Mouse (Mus musculus): ENCODE measurements at regions not wholly inside any gene's neighbourhood (a gene's known extent, or its start where the extent isn't known, plus 50 kb on each side); places are given as distances from the start of the nearest gene placed in this dataset.

DNA sequence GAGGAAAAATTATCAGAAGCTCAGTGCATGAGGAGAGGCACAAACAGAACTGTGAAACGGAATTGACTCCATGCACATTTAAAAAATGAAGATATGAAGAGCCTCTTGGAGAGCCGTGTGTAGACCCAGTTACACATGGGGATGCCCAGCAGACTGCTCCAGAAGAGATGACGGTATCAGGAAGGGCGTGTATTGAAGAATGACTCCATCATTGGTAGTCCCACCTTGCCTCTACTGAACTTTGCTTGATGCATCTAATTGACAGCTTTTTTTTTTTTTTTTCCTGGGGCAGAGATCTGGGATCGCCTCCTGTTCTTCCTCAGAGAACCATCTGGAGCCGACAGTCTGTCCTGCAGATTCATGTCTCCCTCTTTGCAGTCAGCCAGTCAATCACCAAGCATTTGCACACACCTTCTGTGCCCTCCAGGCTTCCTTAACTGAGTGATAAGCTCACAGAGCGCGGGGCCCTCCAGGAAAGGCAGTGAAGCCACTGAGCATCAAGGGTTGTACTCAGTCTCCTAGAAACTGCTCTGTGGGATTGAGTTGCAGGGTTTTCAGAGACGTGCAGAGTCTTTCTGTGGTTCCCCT, 57.6 kb upstream of the D1Pas1 start:
- DNase-seq: no peak

GRCm38 (mm10) chr1:186909073-186909472, 58.1 kb upstream of the D1Pas1 start:
- no peak for DNase-seq

DNA sequence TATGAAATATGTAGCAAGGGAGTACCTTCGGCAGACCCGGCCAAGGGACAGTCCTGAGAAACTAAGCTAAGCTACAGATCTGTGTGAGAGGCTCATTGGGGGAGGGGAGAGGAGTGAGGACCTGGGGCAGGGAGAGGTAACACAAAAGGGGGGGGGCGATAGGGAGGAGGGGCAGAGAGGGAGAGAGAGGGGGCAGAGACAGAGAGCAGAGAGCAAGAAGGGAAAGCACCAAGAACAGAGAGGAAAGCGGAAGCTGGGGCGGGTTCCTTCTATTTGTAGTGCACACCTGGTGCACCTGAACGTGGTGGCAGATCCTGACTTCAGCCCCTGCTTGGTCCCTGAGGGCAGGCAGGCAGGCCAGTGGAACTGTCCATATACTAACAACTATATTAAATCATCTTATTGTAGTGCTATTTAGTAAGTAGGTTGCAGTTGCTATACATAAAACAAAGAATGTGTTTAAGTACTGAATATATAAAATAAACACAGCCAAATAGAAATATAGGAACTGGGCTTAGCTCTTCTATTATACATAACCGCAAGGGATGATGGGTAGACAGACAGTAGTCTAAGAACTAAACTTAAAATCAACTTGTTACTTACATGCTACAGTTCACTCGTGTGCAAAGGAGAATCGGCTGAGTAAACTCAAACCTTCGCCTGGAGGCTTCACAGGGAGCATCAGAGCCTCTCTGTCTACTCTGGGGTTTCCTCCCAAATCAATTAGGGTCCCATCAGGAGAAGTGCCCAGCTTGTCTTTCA, 59.6 kb upstream of the D1Pas1 start:
- no peak for DNase-seq

- DNase-seq: no peak
Observed at GRCm38 (mm10) chr1:186905942-186906341, 61.3 kb upstream of the D1Pas1 start.

GRCm38 (mm10) chr1:186901548-186901947, 65.7 kb upstream of the D1Pas1 start:
- DNase-seq: no peak

GRCm38 (mm10) chr1:186898203-186898602, 69.0 kb upstream of the D1Pas1 start:
- DNase-seq: no peak

DNA sequence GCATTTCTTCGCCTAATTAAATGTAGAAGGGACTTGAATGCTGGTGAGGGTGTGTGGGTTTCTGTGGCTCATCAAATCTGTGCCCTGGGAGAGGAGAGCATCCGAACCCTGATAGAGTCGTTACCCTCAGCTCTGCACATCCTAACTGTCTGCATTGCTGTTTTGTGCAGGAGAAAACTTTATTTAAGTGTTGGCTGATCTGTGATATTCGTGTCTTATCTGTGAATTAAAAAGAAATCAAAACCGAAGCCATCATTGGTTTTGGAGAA, 77.7 kb upstream of the D1Pas1 start:
- no peak for DNase-seq

DNA sequence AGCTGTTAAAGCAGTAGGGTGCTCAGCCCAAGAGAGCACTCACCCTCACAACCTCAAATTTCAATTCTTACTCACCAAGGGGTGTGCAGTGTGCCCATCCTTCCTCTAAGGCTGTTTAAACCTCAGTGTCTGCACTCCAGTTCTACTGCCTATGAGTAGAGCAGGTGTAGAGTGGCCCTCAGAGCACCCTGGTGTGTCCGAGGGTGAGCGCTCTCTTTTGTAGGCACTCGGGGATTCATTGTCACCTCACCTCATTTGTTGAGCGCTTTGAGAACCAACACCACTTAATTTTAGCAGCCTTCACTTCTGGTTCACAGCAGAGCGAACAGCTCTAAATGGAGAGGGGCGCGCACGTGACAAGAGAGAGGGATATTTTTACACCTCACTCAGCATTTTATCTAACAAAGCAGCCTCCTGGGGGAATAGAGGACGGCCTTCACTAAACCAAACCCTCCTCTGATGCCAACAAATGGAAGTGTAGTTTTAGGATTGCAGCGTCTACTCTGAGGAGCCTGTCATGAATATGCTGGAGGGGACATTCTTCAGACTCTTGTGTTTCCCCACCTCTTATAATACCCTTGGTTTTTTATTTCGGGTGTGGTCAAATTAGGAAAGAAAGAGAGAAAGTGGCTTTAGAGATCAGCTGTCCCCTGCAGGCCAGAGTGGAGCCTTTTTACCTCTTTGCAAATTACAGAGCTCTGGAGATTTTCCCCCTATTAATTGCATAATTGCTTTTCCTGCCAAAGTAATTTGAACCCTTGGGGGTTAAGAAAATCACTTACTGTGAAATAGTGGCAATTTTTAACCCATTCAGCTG, 78.2 kb upstream of the D1Pas1 start:
- no peak for DNase-seq

- DNase-seq: peak in 1 of 2 experiments; percentile 4
Observed at GRCm38 (mm10) chr1:186887127-186887526, 80.1 kb upstream of the D1Pas1 start.

- DNase-seq: no peak
Observed at GRCm38 (mm10) chr1:186880391-186880790, 86.8 kb upstream of the D1Pas1 start.

- DNase-seq: no peak
Observed at GRCm38 (mm10) chr1:186860608-186861444, 106.4 kb upstream of the D1Pas1 start.

- no peak for DNase-seq
Observed at GRCm38 (mm10) chr1:186858285-186858684, 108.9 kb upstream of the D1Pas1 start.

DNA sequence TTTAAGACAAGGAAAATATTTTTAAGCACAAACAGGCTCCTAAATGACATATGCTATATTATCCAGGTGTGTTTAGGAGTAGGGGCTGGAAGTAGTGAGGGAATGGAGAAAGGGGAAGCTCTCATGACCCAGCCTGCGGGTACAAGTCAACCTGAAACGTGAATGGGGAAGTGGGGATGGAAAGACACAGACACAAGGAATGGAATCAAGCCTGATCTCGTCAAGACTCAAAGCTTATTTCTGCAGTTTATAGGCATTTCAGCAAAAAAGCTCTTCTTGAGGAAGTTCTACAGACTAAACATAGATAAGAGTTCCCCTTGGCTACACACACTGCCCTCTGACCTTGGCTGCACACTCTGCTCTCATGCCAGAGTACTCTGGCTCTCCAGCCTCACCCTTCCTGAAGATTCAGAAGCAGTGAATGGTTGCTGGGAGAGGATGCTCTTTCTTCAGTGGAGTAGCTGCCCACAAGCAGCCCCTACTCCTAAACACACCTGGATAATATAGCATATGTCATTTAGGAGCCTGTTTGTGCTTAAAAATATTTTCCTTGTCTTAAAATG, 106.4 kb upstream of the Rrp15 start:
- DNase-seq: no peak

- DNase-seq: no peak
Observed at GRCm38 (mm10) chr1:186845256-186845655, 96.1 kb upstream of the Rrp15 start.

DNA sequence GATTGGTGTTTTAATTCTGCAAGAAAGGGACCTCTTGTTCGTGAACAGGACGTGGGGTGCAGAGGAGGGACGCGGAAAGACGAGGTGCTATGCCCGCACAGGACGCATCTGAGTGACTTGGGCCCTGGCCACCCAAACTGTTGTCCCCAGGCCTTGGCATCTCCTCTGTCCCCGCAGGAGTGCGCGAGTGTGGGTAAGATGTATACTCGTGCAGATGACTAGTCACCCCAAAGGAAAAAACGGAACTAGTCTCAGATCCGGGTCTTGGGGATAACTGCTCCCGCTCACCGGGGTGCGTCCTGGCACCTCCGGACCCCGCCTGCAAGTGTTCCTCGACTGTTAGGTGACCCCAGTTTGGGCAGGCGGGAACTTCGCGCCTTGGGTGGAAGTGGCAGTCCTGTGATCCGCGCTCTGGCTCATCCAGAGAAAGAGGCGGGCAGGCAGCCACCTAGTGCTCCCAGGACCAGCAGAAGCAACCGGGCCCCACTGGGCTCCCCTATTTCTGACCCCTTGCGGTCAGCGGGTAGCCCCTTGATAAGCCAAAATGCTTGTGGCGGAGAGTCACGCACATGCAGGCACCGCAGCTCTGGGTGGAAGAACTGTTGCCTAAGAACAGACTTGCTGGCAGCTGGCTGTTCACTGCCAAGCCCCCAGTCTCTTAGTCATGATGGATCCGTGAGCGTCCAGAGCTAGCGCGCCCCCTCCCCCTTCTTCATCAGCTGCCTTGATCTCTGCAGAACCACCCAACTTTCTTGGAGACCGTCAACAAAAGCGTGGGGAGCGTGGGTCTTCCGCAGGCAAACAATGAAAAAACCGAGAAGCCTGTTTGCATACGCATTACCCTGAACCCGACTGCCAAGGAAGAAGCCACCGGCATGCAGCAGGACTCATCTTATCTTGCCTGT, 85.0 kb upstream of the Rrp15 start:
- no peak for DNase-seq

DNA sequence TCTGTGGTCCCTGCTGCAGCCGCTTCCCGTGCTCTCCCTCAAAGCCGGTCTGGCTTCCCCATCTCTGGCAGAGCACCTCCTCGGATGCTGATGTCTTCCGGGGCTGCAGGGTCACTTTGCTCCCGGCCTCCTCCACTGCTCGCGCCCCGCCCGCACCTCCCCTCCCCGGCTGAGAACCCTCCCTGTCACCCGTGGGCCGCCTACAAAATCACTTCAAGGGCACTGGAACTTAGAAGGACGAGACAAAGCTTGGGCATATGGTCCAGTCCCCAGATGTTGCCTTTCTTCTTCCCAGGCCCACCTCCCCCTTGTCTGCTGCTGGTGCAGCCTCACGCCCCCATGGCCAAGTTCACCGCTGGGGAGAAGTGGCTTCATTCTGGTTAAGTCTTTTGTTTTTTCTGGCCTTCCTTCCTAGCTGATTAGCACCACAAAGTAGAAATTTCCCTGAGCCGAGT, 84.3 kb upstream of the Rrp15 start:
- no peak for DNase-seq

DNA sequence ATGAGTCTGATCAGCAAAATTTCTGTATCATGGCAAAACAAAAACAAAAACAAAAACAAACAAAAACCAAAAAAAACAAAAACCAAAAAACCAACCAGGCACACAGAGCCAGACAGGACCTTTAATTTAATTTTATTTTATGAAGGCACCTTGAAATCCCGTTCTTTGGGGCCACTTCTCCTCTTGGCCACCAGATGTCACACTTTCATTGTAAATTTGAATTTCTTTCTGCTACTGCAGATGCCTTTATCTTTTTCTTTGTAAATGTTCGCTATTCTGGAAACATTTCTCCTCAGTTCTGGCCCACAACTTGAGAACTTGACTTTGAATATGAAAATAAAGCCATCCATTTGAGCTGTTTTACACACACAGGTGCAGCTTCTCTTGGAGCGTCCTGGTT, 78.6 kb upstream of the Rrp15 start:
- peak in 1 of 2 experiments; percentile 7 for DNase-seq

DNA sequence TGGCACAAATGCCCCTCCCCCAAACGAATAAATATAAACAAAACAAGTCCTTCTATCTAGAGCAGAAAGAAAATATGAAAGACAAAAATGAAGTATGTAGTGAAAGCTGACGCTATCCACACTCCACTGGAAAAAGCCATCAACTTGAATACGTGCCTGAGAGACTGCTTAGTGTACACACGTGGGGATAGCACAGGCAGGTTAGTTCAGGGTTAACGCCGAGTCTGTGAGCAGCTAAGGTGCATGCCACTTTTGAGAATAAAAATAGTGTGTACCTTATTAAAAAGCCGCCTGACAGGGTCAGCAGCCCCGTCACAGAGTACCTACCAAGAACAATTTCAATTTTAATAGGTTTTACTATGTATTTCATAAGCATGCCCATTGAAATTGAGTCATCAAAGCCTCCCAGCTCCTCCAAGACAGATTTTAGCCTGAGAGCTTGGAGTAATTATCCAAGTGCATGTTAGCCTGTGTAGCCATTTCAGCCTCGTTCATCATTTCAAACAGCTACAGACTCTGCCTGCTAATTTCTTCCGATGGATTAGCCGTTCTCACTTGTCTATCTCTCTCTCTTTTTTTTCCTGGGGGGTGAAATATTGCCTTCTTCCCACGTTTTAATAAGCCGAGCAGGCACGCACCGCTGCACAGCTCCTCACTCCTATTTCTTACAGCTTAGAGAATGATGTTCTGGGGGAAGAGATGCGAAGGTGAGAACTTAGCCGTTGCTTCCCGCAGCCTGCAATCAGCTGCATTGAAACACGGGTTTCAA, 59.2 kb upstream of the Rrp15 start:
- DNase-seq: no peak

- DNase-seq: no peak
Observed at GRCm38 (mm10) chr1:186804451-186804850, 55.3 kb upstream of the Rrp15 start.

All from cerebellum, adult 18-20 months (tissue).